Mouse (Mus musculus) regulatory T cell (primary cell): Measurements from ENCODE around the gene Lrriq3.

ENCODE experiments used
- in situ Hi-C: fragments of 300-600 bp; cut with MboI, MseI; formaldehyde crosslinking; loops from one replicate; pipeline ENCODE4 v1.15.1; 2025; ENCODE audit warnings: high pct_unique_total_duplicates

Gene Lrriq3

GRCm38 (mm10) chr3:155093116-155093956 lies at the start of gene Lrriq3, which contains the start of gene Fpgt:
Gene Lrriq3 (plus strand): TSS chr3:155093434.
Gene Fpgt (minus strand): TSS chr3:155093403.
- in situ Hi-C loops = loop anchor here (5.0 kb wide), 1 partner anchor 501 kb away; no protein-coding TSS in a partner anchor

- in situ Hi-C loops = no loop called here
Measured at GRCm38 (mm10) chr3:155052021-155052420, 41.2 kb upstream of the Lrriq3 start.

- in situ Hi-C loops = no loop called here
Measured at GRCm38 (mm10) chr3:155053189-155053588, 40.0 kb upstream of the Lrriq3 start.

DNA sequence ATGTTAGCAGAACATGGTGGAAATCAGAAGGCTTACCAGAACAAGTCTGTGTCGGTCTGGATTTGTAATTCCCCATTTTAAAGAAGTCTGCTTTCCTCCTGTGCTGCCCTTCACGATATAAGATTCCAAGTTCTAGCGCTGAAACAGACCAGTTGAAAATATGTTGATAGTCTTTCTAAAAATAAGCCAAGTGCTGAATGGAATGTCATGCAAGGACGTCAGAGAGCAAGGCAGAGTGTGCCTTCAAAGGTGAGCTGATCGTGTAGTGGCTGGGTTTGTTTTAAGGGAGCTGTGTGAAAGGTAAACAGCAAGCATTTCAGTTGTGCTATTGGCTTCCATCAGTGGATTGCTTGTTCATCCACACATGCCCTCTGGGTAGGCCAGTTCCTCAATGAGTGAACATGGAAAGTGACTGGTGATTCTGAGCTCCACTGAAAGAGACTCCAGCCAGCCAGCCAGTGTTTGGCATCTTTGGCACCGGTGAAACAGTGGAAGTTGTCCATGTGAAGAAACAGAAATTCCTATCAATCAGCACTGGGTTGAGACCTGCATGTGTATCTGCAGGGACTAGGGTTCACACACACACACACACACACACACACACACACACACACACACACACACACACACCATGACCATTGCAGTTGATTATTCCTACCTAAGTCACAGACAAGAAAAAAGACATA lies 37.9 kb upstream of the Lrriq3 start, which contains the start of gene Tnni3k:
TSS of gene Tnni3k (minus strand) at position 177 of the 686 bp plus-strand sequence.
- in situ Hi-C loops = no loop called here

GRCm38 (mm10) chr3:155056606-155057005 lies 36.6 kb upstream of the Lrriq3 start:
- in situ Hi-C loops = no loop called here

DNA sequence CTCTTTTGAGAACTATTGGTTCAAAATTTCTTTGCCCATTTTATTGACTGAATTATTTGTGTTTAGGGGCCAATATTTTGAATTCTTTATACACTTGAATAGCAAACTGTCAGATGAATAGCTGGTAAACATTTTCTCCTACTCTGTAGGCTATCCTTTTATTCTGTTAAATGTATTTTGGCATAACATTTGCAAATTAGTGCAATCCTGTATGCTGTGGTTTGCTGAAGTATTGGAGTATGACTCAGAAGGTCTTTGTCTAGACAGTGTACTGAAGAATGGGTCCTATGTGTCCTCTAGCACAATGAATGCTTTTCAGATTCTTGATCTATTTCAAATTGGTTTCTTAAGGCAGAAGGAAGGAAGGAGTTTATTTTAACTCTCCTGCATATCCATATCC lies 35.7 kb upstream of the Lrriq3 start:
- in situ Hi-C loops = no loop called here

GRCm38 (mm10) chr3:155058800-155059448 lies 34.3 kb upstream of the Lrriq3 start:
- in situ Hi-C loops = no loop called here

- in situ Hi-C loops = no loop called here
Measured at GRCm38 (mm10) chr3:155059449-155059822, 33.8 kb upstream of the Lrriq3 start.

GRCm38 (mm10) chr3:155077908-155078307 lies 15.3 kb upstream of the Lrriq3 start:
- in situ Hi-C loops = no loop called here

DNA sequence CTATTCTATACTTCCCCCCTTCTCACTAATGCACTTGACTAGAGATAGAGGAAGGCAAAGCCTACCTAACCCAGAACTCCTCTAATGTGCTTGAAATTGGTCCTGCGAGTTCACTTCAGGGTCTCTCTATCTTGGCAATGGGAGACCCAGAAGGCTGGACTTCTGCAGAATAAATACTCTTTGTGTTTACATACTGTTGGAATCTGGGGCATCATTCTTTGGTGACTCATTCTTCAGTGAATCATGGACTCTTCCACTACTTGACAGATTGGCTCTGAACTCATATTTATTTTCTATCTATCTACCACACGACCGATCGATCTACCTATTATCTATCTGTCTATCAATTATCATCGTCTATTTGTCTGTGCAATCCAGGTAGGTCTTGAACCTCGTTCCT lies 1.2 kb upstream of the Lrriq3 start:
- in situ Hi-C loops = loop anchor here (5.0 kb wide), 1 partner anchor 500 kb away; no protein-coding TSS in a partner anchor

GRCm38 (mm10) chr3:155099266-155099665 lies 6.0 kb downstream of the Lrriq3 start:
- in situ Hi-C loops = no loop called here

DNA sequence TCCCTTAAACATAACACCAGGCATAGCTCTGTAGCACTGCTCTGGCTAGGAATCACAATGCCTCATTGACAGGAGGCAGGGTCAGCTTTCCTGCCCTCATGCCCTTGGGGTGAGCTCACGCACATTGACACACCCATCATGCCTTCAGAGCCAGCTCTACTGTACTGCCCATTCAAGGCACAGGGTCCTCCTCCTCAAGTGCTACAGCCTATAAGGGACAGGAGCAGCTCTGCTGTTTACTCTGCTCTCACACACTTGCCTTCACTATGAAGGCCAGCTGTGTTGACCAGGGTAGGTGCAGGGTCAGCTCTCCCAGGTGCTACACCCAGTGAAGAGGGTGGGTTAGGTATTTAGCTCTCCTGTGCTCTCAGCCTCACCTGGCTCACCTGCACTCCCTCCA lies 12.7 kb downstream of the Lrriq3 start:
- in situ Hi-C loops = no loop called here

GRCm38 (mm10) chr3:155137737-155138136 lies 44.5 kb downstream of the Lrriq3 start:
- in situ Hi-C loops = no loop called here

GRCm38 (mm10) chr3:155141047-155141446 lies 47.8 kb downstream of the Lrriq3 start:
- in situ Hi-C loops = no loop called here

DNA sequence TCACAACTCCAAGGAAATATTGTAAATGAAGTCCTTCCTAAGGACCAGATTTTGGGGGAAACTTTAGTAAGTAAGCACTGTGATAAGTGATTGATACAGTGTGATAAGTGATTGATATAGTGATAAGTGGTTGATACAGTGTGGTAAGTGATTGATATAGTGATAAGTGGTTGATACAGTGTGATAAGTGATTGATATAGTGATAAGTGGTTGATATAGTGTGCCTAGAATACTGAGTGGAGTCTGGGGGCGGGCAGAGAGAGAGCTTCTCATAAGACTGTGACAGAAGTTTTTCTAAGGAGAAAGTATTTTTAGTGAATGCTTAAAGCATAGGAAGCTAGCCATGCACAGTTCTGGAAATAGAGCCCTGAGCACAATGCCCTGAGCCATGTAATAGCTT lies 51.1 kb downstream of the Lrriq3 start:
- in situ Hi-C loops = no loop called here

GRCm38 (mm10) chr3:155161842-155162241 lies 68.6 kb downstream of the Lrriq3 start:
- in situ Hi-C loops = no loop called here

- in situ Hi-C loops = no loop called here
Measured at GRCm38 (mm10) chr3:155180303-155180902, 87.2 kb downstream of the Lrriq3 start.

DNA sequence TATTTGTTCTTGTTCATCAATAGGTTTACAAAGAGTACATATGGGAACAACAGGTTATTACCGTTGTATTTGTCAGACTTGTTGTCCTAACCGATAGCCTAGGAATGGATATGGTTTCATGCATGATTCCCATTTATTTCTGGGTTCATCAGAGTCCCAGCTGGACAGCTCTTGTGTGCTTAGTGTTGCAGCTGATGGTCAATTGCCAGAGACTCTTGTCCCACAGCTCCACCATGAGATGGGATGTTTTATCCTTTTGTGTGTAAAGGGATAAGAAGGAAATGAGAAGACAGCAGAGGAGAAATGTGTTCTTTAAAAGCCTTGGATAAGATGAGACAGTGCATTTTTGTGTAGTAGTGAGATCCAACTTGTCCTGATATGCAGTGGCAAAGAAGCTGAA lies 93.2 kb downstream of the Lrriq3 start:
- in situ Hi-C loops = no loop called here

DNA sequence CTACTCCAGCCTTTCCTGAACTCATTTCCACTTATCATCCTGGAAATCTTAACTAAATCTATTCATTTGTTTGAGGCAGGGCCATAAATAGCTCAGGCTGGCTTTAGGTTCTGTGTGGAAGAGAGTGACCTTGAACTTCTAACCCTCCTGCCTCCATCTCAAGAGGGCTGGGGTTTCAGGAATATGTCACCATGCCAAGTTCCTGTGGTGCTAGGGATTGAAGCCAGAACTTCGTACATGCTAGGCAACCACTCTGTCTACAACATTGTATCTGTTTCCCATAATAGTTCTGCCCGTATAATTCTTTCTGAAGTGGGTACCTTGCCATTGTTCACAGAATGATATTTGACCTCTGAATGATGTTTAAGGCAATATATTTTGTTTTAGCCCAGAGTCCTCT lies 95.6 kb downstream of the Lrriq3 start:
- in situ Hi-C loops = no loop called here

GRCm38 (mm10) chr3:155234919-155235318 lies 141.7 kb downstream of the Lrriq3 start:
- in situ Hi-C loops = no loop called here

- in situ Hi-C loops = no loop called here
Measured at GRCm38 (mm10) chr3:155235502-155235901, 142.3 kb downstream of the Lrriq3 start.
